Mouse (Mus musculus): Measurements from ENCODE around the gene Blmh.

DNA sequence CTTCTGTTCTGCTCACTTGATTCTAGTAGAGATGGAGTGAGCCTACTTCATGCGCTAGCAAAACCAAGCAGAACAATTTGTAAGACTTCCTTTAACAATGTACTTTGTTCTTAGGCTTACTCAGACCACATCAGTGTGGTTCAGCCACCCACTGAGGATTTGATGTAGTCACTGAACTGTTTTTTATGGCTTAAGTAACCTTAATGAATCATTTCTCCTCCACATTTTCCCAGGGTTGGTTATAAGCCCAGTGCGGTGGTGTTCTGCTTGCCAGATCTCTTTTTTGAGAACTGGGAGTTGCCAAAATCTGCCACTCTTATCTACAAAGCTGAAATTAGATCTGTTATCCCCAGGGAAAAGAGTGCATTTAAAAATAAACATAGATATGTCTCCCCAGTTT is 28.9 kb downstream of the Blmh start:
- TF ChIP-seq POLR2A (IDR thresholded peaks at IDR 0.05; ENCODE audit: control insufficient read depth in 1 of 2, insufficient read depth in 1 of 2, low read depth in 1 of 2, low read length in 2 of 2, poor library complexity in 1 of 2) (no peak), CTCF (IDR thresholded peaks at IDR 0.05 in 2 of 3, conservative IDR thresholded peaks at IDR 0.05 in 1 of 3; ENCODE audit: control insufficient read depth in 1 of 3, insufficient read depth in 1 of 3, low read depth in 2 of 3, low read length in 3 of 3, poor library complexity in 1 of 3, severe bottlenecking in 1 of 3) (no peak), NRF1 (IDR thresholded peaks at IDR 0.05; ENCODE audit: insufficient read depth, low read depth, low read length, poor library complexity, severe bottlenecking) (no peak), ZKSCAN1 (IDR thresholded peaks at IDR 0.05; ENCODE audit: low read depth, low read length) (no peak), MAX (IDR thresholded peaks at IDR 0.05; ENCODE audit: low read length) (no peak), EP300 (IDR thresholded peaks at IDR 0.05; ENCODE audit: low read depth in 1 of 2, low read length in 2 of 2) (no peak)
